Mouse (Mus musculus) kidney, embryonic 15.5 days (tissue): Measurements from ENCODE around the gene Mmp25. TPM values are rescaled to one million over a fixed set of nuclear protein-coding genes. Genes with fewer than 3 reads are reported as not detected.

ENCODE experiments used
- ATAC-seq: fragments of 200-750 bp; cut with Nextera tagmentation; replicated peaks from 2 replicates; pipeline ENCODE4 v1.8.0; 2017; ENCODE audit warnings: moderate TSS enrichment; ENCODE audit not compliant: low FRiP score
- H3K27ac ChIP-seq: fragments of 300-500 bp; sonication (generic); 2 replicates; pipeline ENCODE4 v1.5.1; 2015; ENCODE audit warnings: mild to moderate bottlenecking, inconsistent platforms
- H3K27me3 ChIP-seq: fragments of 300-500 bp; sonication (generic); 2 replicates; pipeline ENCODE4 v1.6.1; 2015; ENCODE audit warnings: inconsistent platforms
- H3K36me3 ChIP-seq: fragments of 300-500 bp; sonication (generic); 2 replicates; pipeline ENCODE4 v1.6.1; 2015; ENCODE audit warnings: inconsistent platforms
- H3K4me1 ChIP-seq: fragments of 300-500 bp; sonication (generic); 2 replicates; pipeline ENCODE4 v1.6.1; 2015; ENCODE audit warnings: inconsistent platforms
- H3K4me2 ChIP-seq: fragments of 300-500 bp; sonication (generic); 2 replicates; pipeline ENCODE4 v1.6.1; 2015; ENCODE audit warnings: moderate library complexity, mild to moderate bottlenecking, inconsistent platforms
- H3K4me3 ChIP-seq: fragments of 300-500 bp; sonication (generic); replicated peaks from 2 replicates; pipeline ENCODE4 v1.5.1; 2015; ENCODE audit warnings: mild to moderate bottlenecking, inconsistent platforms
- H3K9ac ChIP-seq: fragments of 300-500 bp; sonication (generic); 2 replicates; pipeline ENCODE4 v1.6.1; 2015; ENCODE audit warnings: mild to moderate bottlenecking, inconsistent platforms
- H3K9me3 ChIP-seq: fragments of 300-500 bp; sonication (generic); replicated peaks from 2 replicates; pipeline ENCODE4 v1.6.1; 2016; ENCODE audit warnings: inconsistent platforms
- WGBS: fragments of 180-500 bp; shearing (Covaris S2); methylation state at CpG from one replicate; pipeline ENCODE4 v1.1.7; 2015; ENCODE audit warnings: mixed read lengths; 5-methylcytosine and 5-hydroxymethylcytosine counted together
- polyA plus RNA-seq: library from polyadenylated mRNA; unstranded; fragments of >200 nt; fragmentation: Nextera tagmentation; extraction: Ambion mirVana; gene quantifications from 2 replicates; pipeline ENCODE4 v1.2.1, GENCODE M21; 2015

The Mmp25 gene
- polyA plus RNA-seq, 1 experiment from 2014 or later, result 1.1 TPM

DNA sequence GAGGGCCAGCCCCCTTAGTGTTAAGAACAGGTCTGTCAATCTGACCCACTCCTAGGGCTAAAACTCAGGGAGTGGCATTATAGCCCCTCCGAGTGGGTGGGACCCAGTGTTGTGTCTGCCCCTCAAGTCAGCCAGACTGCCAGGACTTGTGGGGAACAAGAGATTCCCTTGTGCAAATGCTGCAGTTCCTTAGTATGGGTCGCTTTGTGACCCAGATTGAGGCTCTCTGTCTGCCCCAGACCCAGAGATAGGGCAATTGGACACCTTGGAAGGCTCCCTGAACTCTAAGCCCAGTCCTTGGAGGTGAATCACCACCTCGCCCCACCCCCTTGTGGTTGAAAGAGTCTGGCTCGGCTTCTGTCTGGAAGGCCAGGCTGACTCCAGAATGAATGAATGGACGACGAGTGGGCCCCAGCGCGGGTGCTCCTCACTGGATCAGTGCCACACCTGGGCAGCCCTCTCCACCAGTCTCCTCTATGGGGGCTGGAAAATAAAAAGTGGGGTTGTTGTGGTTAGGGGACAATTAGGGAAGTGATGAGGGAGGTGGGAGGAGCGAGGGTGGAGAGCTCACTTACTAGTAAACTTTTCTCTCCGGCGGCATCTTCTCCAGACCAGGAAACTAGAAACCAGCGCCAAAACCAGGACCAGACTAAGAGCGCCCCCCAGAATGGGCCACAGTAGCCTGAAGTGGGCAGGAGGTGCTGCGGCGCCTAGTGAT, 30.6 kb upstream of the Mmp25 start:
- Histone ChIP-seq H3K36me3 (no peaks in the 10 kb centered on the region), H3K4me2 (peak overlapping the region; percentile 89), H3K9ac (peak overlapping the region; percentile 59; the same call in 1 of the 2 replicates), H3K4me1 (peaks cover 65% of the 10 kb centered on the region), H3K4me3 (peak overlapping the region; percentile 58), H3K9me3 (no peaks in the 10 kb centered on the region), H3K27ac (peak overlapping the region; percentile 84), H3K27me3 (peaks cover 41% of the 10 kb centered on the region)
- 12% methylated on average over 14 of the region's 15 CpGs for WGBS
- no peak for ATAC-seq

DNA sequence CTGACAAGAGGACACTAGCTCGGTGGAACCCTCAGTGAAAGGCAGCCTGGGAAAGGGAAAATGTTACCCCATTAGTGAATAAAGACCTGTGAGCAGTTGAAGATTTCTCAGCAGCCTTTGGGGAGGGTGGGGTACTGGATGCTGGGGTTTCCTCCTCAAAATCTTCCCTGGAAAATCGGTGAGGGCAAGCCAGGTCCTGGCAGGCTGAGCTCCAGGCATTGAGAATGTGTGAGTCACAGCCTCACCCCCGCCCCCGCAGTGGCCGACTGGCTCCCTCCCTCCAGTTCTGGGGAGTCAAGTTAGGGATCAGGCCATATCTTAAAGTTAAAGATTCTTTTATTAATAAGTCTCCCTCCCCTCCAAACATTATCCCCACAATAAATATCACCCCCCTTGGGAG, 30.1 kb upstream of the Mmp25 start:
- H3K9me3 ChIP-seq, result no peaks in the 10 kb centered on the region
- peaks cover 61% of the 10 kb centered on the region for H3K4me1 ChIP-seq
- H3K27ac ChIP-seq, result peak overlapping the region; percentile 84; the same call in 1 of the 2 replicates
- H3K4me3 ChIP-seq, result peak overlapping the region; percentile 58
- no peak for ATAC-seq
- no peak overlapping the region for H3K9ac ChIP-seq
- peak overlapping the region; percentile 89 for H3K4me2 ChIP-seq
- WGBS, result 21% methylated on average over 5 of the region's 5 CpGs
- H3K27me3 ChIP-seq, result peaks cover 35% of the 10 kb centered on the region
- peaks cover 6% of the 10 kb centered on the region; the same call in 1 of the 2 replicates for H3K36me3 ChIP-seq

DNA sequence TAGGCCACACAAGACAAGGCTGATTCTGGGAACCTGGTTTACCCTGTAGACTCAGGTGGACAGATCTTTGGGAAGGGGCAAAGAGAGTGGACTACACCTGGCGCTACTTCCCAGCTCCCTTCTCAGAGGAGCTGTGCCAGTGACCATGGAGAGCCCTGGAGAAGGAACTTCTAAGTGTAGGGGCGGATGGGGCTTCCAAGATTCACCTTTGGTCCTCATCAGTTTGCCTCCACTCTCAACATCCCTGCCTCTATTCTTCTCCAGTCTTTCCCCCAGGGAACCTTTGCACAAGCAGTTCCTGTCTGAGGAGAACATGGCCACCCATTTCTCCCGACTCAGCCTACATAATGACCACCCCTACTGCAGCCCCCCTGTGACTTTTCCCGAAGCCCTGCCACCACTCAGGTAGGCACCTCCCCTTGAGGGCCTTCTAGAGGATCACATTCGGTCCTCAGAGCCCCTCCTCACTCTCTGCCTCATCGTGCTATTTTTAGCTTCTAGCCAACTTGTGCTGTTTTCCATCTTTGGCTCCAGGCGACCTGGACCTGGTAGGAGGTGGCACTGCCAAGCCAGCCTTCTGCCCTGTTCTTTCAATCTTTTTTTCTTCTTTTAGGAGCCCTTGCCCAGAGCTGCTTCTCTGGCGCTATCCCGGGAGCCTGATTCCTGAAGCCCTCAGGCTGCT, 29.3 kb upstream of the Mmp25 start:
- no peak for ATAC-seq
- peak overlapping the region; percentile 58 for H3K9ac ChIP-seq
- WGBS, result 39% methylated on average over 9 of the region's 9 CpGs
- peak overlapping the region; percentile 75 for H3K4me3 ChIP-seq
- H3K36me3 ChIP-seq, result peaks cover 13% of the 10 kb centered on the region
- H3K27ac ChIP-seq, result peak overlapping the region; percentile 90
- no peaks in the 10 kb centered on the region for H3K9me3 ChIP-seq
- peaks cover 28% of the 10 kb centered on the region for H3K27me3 ChIP-seq
- H3K4me1 ChIP-seq, result peaks cover 54% of the 10 kb centered on the region
- peak overlapping the region; percentile 89 for H3K4me2 ChIP-seq

DNA sequence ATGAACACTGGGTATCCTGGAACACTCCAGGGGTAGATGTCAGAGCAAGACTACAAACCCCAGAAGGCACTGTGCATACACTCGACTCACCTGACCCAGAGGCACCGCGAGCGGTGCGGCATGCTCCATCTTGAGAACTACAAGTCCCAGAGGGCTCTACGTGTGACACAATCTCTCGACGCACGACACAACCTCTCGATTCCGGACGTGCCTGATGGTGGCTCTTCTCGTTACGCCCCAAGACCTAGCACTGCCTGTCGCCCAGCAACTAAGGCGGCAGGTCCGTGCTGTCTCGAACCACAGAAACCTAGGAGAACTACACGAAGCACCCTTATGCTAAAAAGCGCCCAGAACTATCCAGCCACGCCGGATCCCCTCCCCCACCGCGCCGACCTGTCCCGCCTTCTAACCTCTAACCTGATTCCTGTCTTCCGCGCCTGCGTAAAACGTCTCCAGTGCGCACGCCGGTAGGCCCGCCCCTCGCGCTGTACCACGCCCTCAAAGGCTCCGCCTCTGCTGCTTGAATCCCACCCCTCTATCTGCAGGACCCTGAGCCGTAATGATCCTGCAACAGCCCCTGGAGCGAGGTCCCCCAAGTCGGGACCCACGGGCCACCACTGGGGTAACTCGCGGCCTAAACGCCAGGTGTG, 28.5 kb upstream of the Mmp25 start, which contains the start of the genes Hcfc1r1 and Thoc6:
TSS of gene Hcfc1r1 (plus strand) at position 173 of the 650 bp plus-strand sequence.
TSS of gene Thoc6 (minus strand) at position 459 of the 650 bp plus-strand sequence.
- Histone ChIP-seq H3K9me3 (no peaks in the 10 kb centered on the region), H3K36me3 (peaks cover 22% of the 10 kb centered on the region), H3K27ac (peak within 1 kb of the TSS; percentile 90), H3K4me1 (peaks cover 46% of the 10 kb centered on the region), H3K4me2 (peak within 1 kb of the TSS; percentile 89), H3K9ac (peak within 1 kb of the TSS; percentile 58), H3K4me3 (peak within 1 kb of the TSS; percentile 75), H3K27me3 (peaks cover 20% of the 10 kb centered on the region)
- ATAC-seq, result peak; percentile 93
- WGBS, result under 1% methylated on average over 45 of the region's 45 CpGs

DNA sequence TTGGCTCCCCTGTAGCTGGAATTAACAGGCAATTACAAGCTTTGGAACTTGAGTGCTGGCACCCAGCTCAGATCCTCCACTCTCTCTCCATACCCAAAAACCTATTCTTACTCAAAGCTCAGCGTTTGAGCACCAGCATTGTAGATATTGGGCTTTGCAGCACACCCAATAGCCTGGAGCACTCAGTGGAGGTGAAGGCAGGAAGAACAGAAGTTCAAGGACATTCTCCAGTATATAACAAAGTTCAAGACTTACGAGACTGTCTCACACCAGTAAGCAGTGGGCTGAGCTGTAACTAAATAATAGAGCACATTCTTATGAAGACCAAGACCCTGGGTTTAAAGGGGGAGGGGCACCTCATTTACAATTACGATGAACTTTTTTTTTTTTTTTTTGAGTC, 27.7 kb upstream of the Mmp25 start:
- WGBS, result 50% methylated on average over 3 of the region's 3 CpGs
- H3K9me3 ChIP-seq, result no peaks in the 10 kb centered on the region
- peaks cover 12% of the 10 kb centered on the region for H3K27me3 ChIP-seq
- H3K27ac ChIP-seq, result no peak overlapping the region
- peaks cover 30% of the 10 kb centered on the region for H3K36me3 ChIP-seq
- H3K4me2 ChIP-seq, result peak overlapping the region; percentile 89
- peaks cover 45% of the 10 kb centered on the region for H3K4me1 ChIP-seq
- ATAC-seq, result no peak
- no peak overlapping the region for H3K9ac ChIP-seq
- H3K4me3 ChIP-seq, result peak overlapping the region; percentile 75

DNA sequence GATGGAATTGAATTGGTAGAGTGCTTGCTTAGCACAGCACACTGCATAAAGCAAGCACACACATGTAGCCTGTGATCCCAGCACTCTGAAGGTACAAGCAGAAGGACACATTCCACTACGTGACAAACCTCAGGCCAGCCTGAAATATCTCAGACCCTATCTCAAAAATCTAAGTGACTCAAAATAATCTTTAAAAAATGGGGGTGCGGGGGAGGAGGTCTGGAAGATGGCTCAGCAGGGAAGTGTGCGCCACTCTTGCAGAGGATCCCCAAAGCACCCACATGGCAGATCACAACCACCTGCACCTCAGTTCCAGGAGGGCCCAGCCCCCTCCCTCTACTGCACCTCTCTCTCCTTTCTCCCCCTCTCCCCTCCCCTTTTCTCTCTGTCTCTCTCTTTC, 26.4 kb upstream of the Mmp25 start:
- Histone ChIP-seq H3K9ac (no peak overlapping the region), H3K4me3 (no peak overlapping the region), H3K9me3 (no peaks in the 10 kb centered on the region), H3K27me3 (peaks cover 9% of the 10 kb centered on the region; the same call in 1 of the 2 replicates), H3K4me2 (no peak overlapping the region), H3K27ac (no peak overlapping the region), H3K36me3 (peaks cover 41% of the 10 kb centered on the region), H3K4me1 (peaks cover 35% of the 10 kb centered on the region)
- WGBS, result 90% methylated on average over 3 of the region's 3 CpGs
- no peak for ATAC-seq

DNA sequence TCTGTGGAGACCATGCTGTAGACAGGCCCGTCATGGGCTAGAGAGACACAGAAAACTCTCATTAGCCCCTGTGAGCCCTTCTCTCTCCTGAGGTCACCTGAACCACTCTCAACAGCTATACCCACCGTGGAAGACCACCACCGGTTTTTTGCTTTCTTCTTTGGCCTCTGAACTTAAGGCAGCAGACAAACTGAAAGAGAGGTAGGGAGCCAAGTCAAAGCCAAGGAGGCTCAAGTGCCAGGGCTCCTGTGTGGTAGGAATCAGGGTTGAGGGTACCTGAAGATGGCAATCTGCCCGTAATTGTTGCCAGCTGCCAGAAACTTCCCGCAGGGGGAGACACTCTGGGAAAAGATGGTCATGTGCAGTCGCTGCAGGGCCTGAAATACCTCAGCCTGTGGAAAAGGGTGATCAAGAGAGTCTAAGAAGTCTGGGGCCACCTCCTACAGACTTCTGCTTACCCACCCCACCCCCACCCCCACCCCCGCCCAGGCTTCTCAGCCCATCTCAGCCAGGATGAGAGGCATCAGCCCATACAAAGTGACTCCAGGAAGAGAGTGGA, 25.5 kb upstream of the Mmp25 start:
- no peak for ATAC-seq
- no peak overlapping the region for H3K4me2 ChIP-seq
- no peaks in the 10 kb centered on the region for H3K27me3 ChIP-seq
- peaks cover 43% of the 10 kb centered on the region for H3K36me3 ChIP-seq
- WGBS, result 95% methylated on average over 7 of the region's 7 CpGs
- H3K27ac ChIP-seq, result no peak overlapping the region
- no peak overlapping the region for H3K9ac ChIP-seq
- peaks cover 26% of the 10 kb centered on the region for H3K4me1 ChIP-seq
- no peaks in the 10 kb centered on the region for H3K9me3 ChIP-seq
- H3K4me3 ChIP-seq, result no peak overlapping the region

DNA sequence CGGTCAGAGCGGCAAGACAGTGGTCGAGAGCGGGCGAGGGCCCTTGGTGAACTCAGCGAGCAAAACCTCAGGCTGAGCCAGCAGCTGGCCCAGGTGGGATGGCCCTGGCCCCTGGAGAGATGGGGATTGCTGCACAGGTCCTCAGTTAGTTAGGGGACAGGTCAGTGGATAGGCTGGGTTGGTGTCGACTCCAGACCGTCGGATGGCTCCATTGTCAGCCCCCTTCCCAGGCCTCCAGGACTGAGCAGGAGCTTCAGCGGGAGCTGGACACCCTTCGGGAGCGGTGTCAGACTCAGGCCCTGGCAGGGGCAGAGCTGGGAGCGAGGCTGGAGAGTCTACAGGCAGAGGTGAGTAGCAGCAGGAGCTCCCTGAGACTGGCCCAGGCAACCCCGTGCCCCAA, 20.4 kb upstream of the Mmp25 start:
- no peak overlapping the region for H3K27ac ChIP-seq
- H3K27me3 ChIP-seq, result peaks cover 30% of the 10 kb centered on the region
- no peak overlapping the region for H3K4me2 ChIP-seq
- 79% methylated on average over 14 of the region's 14 CpGs for WGBS
- H3K9me3 ChIP-seq, result no peaks in the 10 kb centered on the region
- 0 out of 2 replicates have a peak, but pooled peaks have one; percentile 13 for ATAC-seq
- H3K36me3 ChIP-seq, result peaks cover 41% of the 10 kb centered on the region
- no peak overlapping the region for H3K9ac ChIP-seq
- no peak overlapping the region for H3K4me3 ChIP-seq
- peaks cover 13% of the 10 kb centered on the region for H3K4me1 ChIP-seq

DNA sequence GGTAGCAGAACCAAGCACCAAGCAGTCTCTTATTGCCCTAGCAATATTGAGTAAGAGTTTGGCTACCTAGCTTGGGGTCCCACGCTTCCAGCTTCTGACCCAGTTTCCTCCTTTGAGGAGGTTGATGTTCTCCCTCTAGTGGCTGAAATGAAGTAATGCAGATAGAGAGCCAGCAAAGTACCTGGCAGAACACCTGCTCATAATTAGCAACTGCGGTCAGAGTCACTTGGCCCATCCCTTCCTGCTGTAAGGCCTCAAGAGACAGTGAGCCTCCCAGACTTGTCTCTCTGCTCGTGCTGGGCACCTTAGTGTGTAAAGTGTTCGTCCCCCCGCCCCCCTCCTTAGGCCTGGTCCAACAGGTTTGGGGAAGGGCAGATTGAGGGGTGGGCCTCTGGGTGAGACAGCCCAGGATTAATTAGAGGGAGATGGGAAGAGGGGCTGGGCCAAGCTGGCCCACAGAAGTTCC, 19.5 kb upstream of the Mmp25 start:
- no peak overlapping the region for H3K4me2 ChIP-seq
- peaks cover 16% of the 10 kb centered on the region for H3K4me1 ChIP-seq
- H3K9me3 ChIP-seq, result no peaks in the 10 kb centered on the region
- peaks cover 39% of the 10 kb centered on the region for H3K27me3 ChIP-seq
- peaks cover 32% of the 10 kb centered on the region for H3K36me3 ChIP-seq
- H3K4me3 ChIP-seq, result no peak overlapping the region
- ATAC-seq, result peak; percentile 11
- 12% methylated on average over 5 of the region's 5 CpGs for WGBS
- no peak overlapping the region for H3K9ac ChIP-seq
- H3K27ac ChIP-seq, result no peak overlapping the region

DNA sequence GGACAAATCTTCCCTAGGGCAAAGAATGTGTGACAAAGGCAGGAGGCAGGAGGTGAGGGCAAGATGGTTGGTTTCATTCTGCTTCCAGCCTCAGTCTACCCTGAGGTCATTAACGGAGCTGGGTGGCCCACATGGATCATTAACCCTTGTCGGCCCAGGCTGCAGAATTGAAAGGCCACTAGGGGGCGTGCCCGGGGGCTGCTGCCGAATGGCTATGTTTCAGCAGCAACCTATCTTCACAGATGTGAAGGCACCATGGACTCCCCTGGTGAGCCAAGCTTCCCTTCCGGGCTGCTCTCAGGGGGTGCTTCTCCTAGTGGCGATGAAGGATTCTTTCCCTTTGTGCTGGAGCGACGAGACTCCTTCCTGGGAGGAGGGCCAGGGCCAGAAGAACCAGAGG, 16.4 kb upstream of the Mmp25 start:
- Histone ChIP-seq H3K4me1 (peaks cover 16% of the 10 kb centered on the region), H3K27ac (no peak overlapping the region), H3K9me3 (no peaks in the 10 kb centered on the region), H3K9ac (no peak overlapping the region), H3K36me3 (peaks cover 2% of the 10 kb centered on the region; the same call in 1 of the 2 replicates), H3K4me2 (peak overlapping the region; percentile 59; the same call in 1 of the 2 replicates), H3K4me3 (no peak overlapping the region), H3K27me3 (peaks cover 53% of the 10 kb centered on the region)
- 3% methylated on average over 9 of the region's 9 CpGs for WGBS
- no peak for ATAC-seq

DNA sequence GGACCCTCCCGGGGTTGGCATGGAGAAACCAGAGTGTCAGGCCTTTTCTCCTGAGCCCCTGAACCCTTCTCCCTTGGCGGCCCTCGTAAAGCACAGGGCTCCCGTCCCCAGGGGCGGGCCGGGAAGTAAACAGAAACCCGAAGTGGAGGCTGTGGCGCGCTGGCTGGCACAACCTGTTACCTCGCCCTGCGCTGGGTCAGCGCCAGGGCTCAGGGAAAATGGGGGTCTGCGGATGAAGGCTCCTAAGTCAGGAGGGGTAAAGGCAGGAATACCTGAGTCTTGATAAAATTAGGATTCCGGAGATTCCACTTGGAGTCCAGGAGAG, 15.8 kb upstream of the Mmp25 start:
- WGBS, result 1% methylated on average over 14 of the region's 14 CpGs
- no peak for ATAC-seq

More for the DNA sequence above, 15.8 kb upstream of the Mmp25 start:
- Histone ChIP-seq H3K4me3 (peak overlapping the region; percentile 41), H3K27me3 (peaks cover 53% of the 10 kb centered on the region), H3K4me1 (peaks cover 16% of the 10 kb centered on the region), H3K9me3 (no peaks in the 10 kb centered on the region), H3K9ac (no peak overlapping the region), H3K27ac (no peak overlapping the region), H3K4me2 (peak overlapping the region; percentile 59), H3K36me3 (no peaks in the 10 kb centered on the region)
